Mouse (Mus musculus) CH12.LX (cell line): ENCODE results near the gene Kcnk3. TPM values are rescaled to one million over a fixed set of nuclear protein-coding genes. Genes with fewer than 3 reads are reported as not detected.
A peak's percentile ranks its signal among the peaks of the same experiment; 100 is the strongest.

Experiments used
- DNase-seq: peaks from one replicate; pipeline ENCODE4 v3.0.0-alpha.2; 2013; ENCODE audit errors: extremely low read depth
- H3K27ac ChIP-seq: 2 replicates; pipeline ENCODE4 v1.5.1; 2012; ENCODE audit warnings: low read depth, mild to moderate bottlenecking, control low read depth, moderate library complexity; ENCODE audit not compliant: insufficient read depth
- H3K27me3 ChIP-seq: replicated peaks from 2 replicates; pipeline ENCODE3; 2012; ENCODE audit warnings: inconsistent platforms
- H3K36me3 ChIP-seq, 2 experiments: replicated peaks in 1 of 2; 2 replicates each; pipeline versions ENCODE3 to v1.6.1; 2012; ENCODE audit warnings: inconsistent platforms in 1 of 2, low read length in 1 of 2, mild to moderate bottlenecking in 1 of 2, mixed read lengths in 1 of 2, moderate library complexity in 1 of 2; ENCODE audit not compliant: control insufficient read depth in 1 of 2, insufficient read depth in 1 of 2
- H3K4me1 ChIP-seq, 2 experiments: 2 replicates each; pipeline ENCODE4 v1.6.1; 2012; ENCODE audit warnings: inconsistent platforms in 1 of 2, moderate library complexity in 1 of 2; ENCODE audit not compliant: insufficient read depth in 2 of 2, control insufficient read depth in 1 of 2
- H3K4me2 ChIP-seq: 2 replicates; pipeline ENCODE4 v1.6.1; 2012; ENCODE audit warnings: low read depth, mild to moderate bottlenecking, control low read depth; ENCODE audit not compliant: poor library complexity, insufficient read depth, severe bottlenecking
- H3K4me3 ChIP-seq, 3 experiments: fragments of 150-350 bp in 1 of 3; sonication (generic) in 1 of 3; replicated peaks in 1 of 3; 2 replicates each; pipeline versions ENCODE3 to v1.5.1; 2011 to 2012; ENCODE audit warnings: low read depth in 2 of 3, low read length in 2 of 3, mild to moderate bottlenecking in 2 of 3, moderate library complexity in 2 of 3, control low read depth in 1 of 3, improper control_type of control experiment in 1 of 3, inconsistent platforms in 1 of 3, mixed read lengths in 1 of 3; ENCODE audit not compliant: poor library complexity in 1 of 3
- H3K79me2 ChIP-seq: replicated peaks from 2 replicates; pipeline ENCODE4 v1.6.1; 2012; ENCODE audit warnings: mild to moderate bottlenecking, moderate library complexity; ENCODE audit not compliant: control insufficient read depth, poor library complexity, insufficient read depth, severe bottlenecking; ENCODE audit errors: extremely low read depth
- H3K9ac ChIP-seq: 2 replicates; pipeline ENCODE4 v1.6.1; 2012; ENCODE audit warnings: low read depth, mild to moderate bottlenecking, control low read depth, moderate library complexity; ENCODE audit not compliant: insufficient read depth
- H3K9me3 ChIP-seq: replicated peaks from 2 replicates; pipeline ENCODE3; 2012; ENCODE audit warnings: low read length, inconsistent platforms, mixed read lengths
- CHD2 ChIP-seq: IDR thresholded peaks from 2 replicates; pipeline ENCODE4 v1.6.1; 2011; ENCODE audit warnings: low read length, improper control_type of control experiment
- CTCF ChIP-seq, 2 experiments: IDR thresholded peaks in 1 of 2; conservative IDR thresholded peaks in 1 of 2; 2 replicates each; pipeline ENCODE4 v1.5.1; 2011 to 2012; ENCODE audit warnings: low read depth in 2 of 2, low read length in 2 of 2, improper control_type of control experiment in 1 of 2, inconsistent platforms in 1 of 2, mild to moderate bottlenecking in 1 of 2, moderate library complexity in 1 of 2
- E2F4 ChIP-seq: IDR thresholded peaks from 2 replicates; pipeline ENCODE4 v1.6.1; 2011; ENCODE audit warnings: low read depth, low read length, improper control_type of control experiment; ENCODE audit not compliant: insufficient replicate concordance
- ELF1 ChIP-seq: IDR thresholded peaks from 2 replicates; pipeline ENCODE4 v1.6.1; 2014; ENCODE audit warnings: low read depth, mild to moderate bottlenecking, inconsistent platforms, low read length, improper control_type of control experiment
- ETS1 ChIP-seq: conservative IDR thresholded peaks from 2 replicates; pipeline ENCODE4 v1.6.1; 2012; ENCODE audit warnings: low read depth, mild to moderate bottlenecking, inconsistent platforms, low read length, improper control_type of control experiment, moderate library complexity
- GABPA ChIP-seq: IDR thresholded peaks from 2 replicates; pipeline ENCODE4 v1.6.1; 2012; ENCODE audit warnings: low read depth, low read length, improper control_type of control experiment, inconsistent platforms; ENCODE audit not compliant: insufficient replicate concordance
- HCFC1 ChIP-seq: IDR thresholded peaks from 2 replicates; pipeline ENCODE4 v1.6.1; 2012; ENCODE audit warnings: low read depth, mild to moderate bottlenecking, inconsistent platforms, low read length, improper control_type of control experiment
- IRF4 ChIP-seq: IDR thresholded peaks from 2 replicates; pipeline ENCODE4 v1.6.1; 2014; ENCODE audit warnings: low read depth, mild to moderate bottlenecking, inconsistent platforms, low read length, improper control_type of control experiment
- MAFK ChIP-seq: IDR thresholded peaks from 2 replicates; pipeline ENCODE4 v1.6.1; 2011; ENCODE audit warnings: low read length, improper control_type of control experiment; ENCODE audit not compliant: insufficient replicate concordance
- MAX ChIP-seq: IDR thresholded peaks from 2 replicates; pipeline ENCODE4 v1.6.1; 2011; ENCODE audit warnings: low read length, improper control_type of control experiment
- MAZ ChIP-seq: IDR thresholded peaks from 2 replicates; pipeline ENCODE4 v1.6.1; 2012; ENCODE audit warnings: low read depth, mild to moderate bottlenecking, inconsistent platforms, low read length, improper control_type of control experiment, moderate library complexity
- MEF2A ChIP-seq: IDR thresholded peaks from 2 replicates; pipeline ENCODE4 v1.6.1; 2014; ENCODE audit warnings: low read depth, mild to moderate bottlenecking, inconsistent platforms, low read length, improper control_type of control experiment, borderline replicate concordance
- MXI1 ChIP-seq: IDR thresholded peaks from 2 replicates; pipeline ENCODE4 v1.6.1; 2011; ENCODE audit warnings: mild to moderate bottlenecking, low read depth, low read length, improper control_type of control experiment
- RCOR1 ChIP-seq: conservative IDR thresholded peaks from 2 replicates; pipeline ENCODE4 v1.6.1; 2012; ENCODE audit warnings: low read depth, mild to moderate bottlenecking, inconsistent platforms, low read length, improper control_type of control experiment
- SMC3 ChIP-seq: IDR thresholded peaks from 2 replicates; pipeline ENCODE4 v1.6.1; 2011; ENCODE audit warnings: low read depth, low read length, improper control_type of control experiment
- TBP ChIP-seq: conservative IDR thresholded peaks from 2 replicates; pipeline ENCODE4 v1.6.1; 2011; ENCODE audit warnings: low read depth, low read length, improper control_type of control experiment
- USF2 ChIP-seq: conservative IDR thresholded peaks from 2 replicates; pipeline ENCODE4 v1.6.1; 2011; ENCODE audit warnings: low read depth, low read length, improper control_type of control experiment
- ZMIZ1 ChIP-seq: IDR thresholded peaks from 2 replicates; pipeline ENCODE4 v1.6.1; 2012; ENCODE audit warnings: low read depth, mild to moderate bottlenecking, inconsistent platforms, low read length, improper control_type of control experiment
- ZNF384 ChIP-seq: IDR thresholded peaks from 2 replicates; pipeline ENCODE4 v1.6.1; 2012; ENCODE audit warnings: low read depth, low read length, improper control_type of control experiment, inconsistent platforms
- dilution Hi-C: fragments of 300-500 bp; cut with MboI; formaldehyde crosslinking; loops from 2 replicates; pipeline ENCODE4 v1.14.3; 2020; ENCODE audit warnings: low sequenced_read_pairs; ENCODE audit not compliant: extremely low pct_unique_long_range_greater_than_20kb, extremely low pct_ligation_motif_present
- in situ Hi-C: fragments of 300-500 bp; cut with MboI; formaldehyde crosslinking; loops from 3 replicates; pipeline ENCODE4 v1.14.3; 2019; ENCODE audit warnings: low sequenced_read_pairs, low pct_ligation_motif_present, low pct_unique_long_range_greater_than_20kb, mixed read lengths
- polyA plus RNA-seq: library from polyadenylated mRNA; unstranded; fragments of >175 nt; gene quantifications from 2 replicates; pipeline ENCODE4 v1.2.1, GENCODE M21; 2012; ENCODE audit warnings: low read depth; ENCODE audit not compliant: insufficient read length
- total RNA-seq, 2 experiments: library from RNA; depleted of rRNA; stranded (reverse); fragments of 300-350 nt in 1 of 2; fragments of >200 nt in 1 of 2; gene quantifications; 2 replicates each; pipeline ENCODE4 v1.2.3; 2012 to 2014

Gene Kcnk3
- total and polyA plus RNA-seq, 3 experiments = not detected

DNA sequence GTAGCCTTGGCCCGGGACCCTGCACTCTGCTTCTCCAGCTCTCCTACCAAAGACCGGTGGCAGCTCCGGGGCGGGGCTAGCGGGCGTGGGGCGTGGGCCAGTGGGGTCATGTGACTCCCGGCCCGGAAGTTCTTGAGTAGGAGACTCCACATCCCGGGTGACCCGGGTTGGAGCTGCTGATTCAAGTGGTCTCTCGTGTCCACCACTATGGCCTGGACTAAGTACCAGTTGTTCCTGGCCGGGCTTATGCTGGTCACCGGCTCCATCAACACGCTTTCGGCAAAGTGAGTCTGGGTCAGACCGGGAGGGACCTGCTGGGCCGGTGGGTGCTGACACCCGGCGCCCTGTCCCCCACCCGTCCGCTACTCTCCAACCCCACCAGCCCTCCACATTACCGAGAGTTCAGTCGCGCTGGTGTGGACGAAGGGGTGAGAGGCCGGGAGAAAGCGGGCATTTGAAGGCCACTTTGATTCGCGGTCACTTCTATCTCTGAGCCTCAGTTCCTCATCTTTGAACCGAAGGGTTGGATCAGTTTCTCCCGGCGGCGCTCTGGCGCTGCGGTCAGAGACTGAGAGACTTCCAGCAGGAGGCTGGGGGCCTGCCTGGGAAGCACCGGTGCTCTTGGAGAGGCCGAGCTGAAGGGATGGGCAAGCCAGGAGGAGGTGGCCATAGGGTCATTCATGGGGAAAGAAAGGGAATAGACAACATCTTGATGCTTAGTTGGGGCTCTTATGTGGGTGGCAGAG, 60.0 kb downstream of the Kcnk3 start, which contains the start of gene Slc35f6 (continued):
- TF ChIP-seq ELF1 = peak; percentile 85
- no peak for TF ChIP-seq SMC3
- no peak for TF ChIP-seq MEF2A
- TF ChIP-seq RCOR1 = no peak
- no peak for TF ChIP-seq CTCF (conservative IDR thresholded peaks at IDR 0.05 in 1 of 2, IDR thresholded peaks at IDR 0.05 in 1 of 2; ENCODE audit: low read depth in 2 of 2, low read length in 2 of 2)
- peak; percentile 20; the same call in 1 of the 2 replicates for TF ChIP-seq MAZ
- 0 out of 2 replicates have a peak, but pooled peaks have one; percentile 7 for TF ChIP-seq IRF4
- no peak for TF ChIP-seq MAFK
- TF ChIP-seq ZMIZ1 = peak; percentile 68; the same call in 1 of the 2 replicates

DNA sequence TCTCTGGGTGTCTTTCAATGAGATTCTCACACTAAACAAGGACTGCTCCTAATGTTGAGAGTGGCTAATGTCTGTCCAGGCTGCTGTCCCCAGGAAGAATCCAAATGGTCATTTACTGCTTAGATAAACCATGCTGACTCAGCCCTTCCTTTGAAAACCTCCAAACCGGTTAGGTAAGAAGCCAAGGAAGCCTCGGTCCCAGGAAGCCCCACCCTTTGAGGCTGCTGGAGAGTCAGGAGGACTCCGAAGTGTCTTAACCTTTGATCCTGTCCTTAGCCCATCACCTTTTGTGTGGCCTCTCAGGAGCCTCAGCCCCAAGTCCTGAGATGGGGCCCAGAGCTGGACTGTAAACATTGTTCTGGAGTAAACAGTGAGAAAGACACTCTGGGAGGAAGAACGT, 61.6 kb downstream of the Kcnk3 start:
- peaks cover 0 to 34% of the 10 kb centered on the region in 2 experiments for H3K36me3 ChIP-seq
- H3K4me1 ChIP-seq = peaks cover 12 to 51% of the 10 kb centered on the region in 2 experiments
- dilution Hi-C loops = loop anchor here (25.0 kb wide), 1 partner anchor 112 kb away; the partner anchor contains the start of gene Cib4
- H3K79me2 ChIP-seq = no peaks in the 10 kb centered on the region
- DNase-seq = no peak
- in situ Hi-C loops = loop anchor here (10.0 kb wide), 1 partner anchor 225 kb away; no protein-coding TSS in a partner anchor
- peaks cover 9% of the 10 kb centered on the region for H3K27me3 ChIP-seq
- no peak overlapping the region for H3K4me2 ChIP-seq
- H3K27ac ChIP-seq = no peak overlapping the region
- no peak overlapping the region for H3K9ac ChIP-seq
- no peak overlapping the region for H3K4me3 ChIP-seq
- H3K9me3 ChIP-seq = no peaks in the 10 kb centered on the region
- TF ChIP-seq ZNF384 (no peak), IRF4 (no peak), CHD2 (no peak), MAX (no peak), MXI1 (no peak), E2F4 (no peak), USF2 (no peak), HCFC1 (no peak), GABPA (no peak), ETS1 (no peak), TBP (no peak), ELF1 (no peak)
